Mouse (Mus musculus) hindbrain, embryonic 12.5 days (tissue): Measurements from ENCODE around the gene Fcho1. TPM values are rescaled to one million over a fixed set of nuclear protein-coding genes. Genes with fewer than 3 reads are reported as not detected.
"Not testable (repeated sequence)": the region's sequence is repeated elsewhere in the genome, so short reads cannot be mapped to it uniquely, and the experiment has no call there.

Experiments
- ATAC-seq: fragments of 200-750 bp; cut with Nextera tagmentation; 2 replicates; pipeline ENCODE4 v1.8.0; 2017; ENCODE audit warnings: moderate TSS enrichment; ENCODE audit not compliant: low FRiP score
- H3K27ac ChIP-seq: fragments of 300-500 bp; sonication (generic); 2 replicates; pipeline ENCODE4 v1.5.1; 2016; ENCODE audit warnings: mild to moderate bottlenecking
- H3K27me3 ChIP-seq: fragments of 300-500 bp; sonication (generic); 2 replicates; pipeline ENCODE4 v1.6.1; 2016; ENCODE audit warnings: mild to moderate bottlenecking
- H3K36me3 ChIP-seq: fragments of 300-500 bp; sonication (generic); 2 replicates; pipeline ENCODE4 v1.6.1; 2016; ENCODE audit warnings: mild to moderate bottlenecking
- H3K4me1 ChIP-seq: fragments of 300-500 bp; sonication (generic); 2 replicates; pipeline ENCODE4 v1.6.1; 2016
- H3K4me2 ChIP-seq: fragments of 300-500 bp; sonication (generic); replicated peaks from 2 replicates; pipeline ENCODE4 v1.6.1; 2016; ENCODE audit warnings: mild to moderate bottlenecking
- H3K4me3 ChIP-seq: fragments of 300-500 bp; sonication (generic); 2 replicates; pipeline ENCODE4 v1.5.1; 2016; ENCODE audit warnings: mild to moderate bottlenecking
- H3K9ac ChIP-seq: fragments of 300-500 bp; sonication (generic); 2 replicates; pipeline ENCODE4 v1.6.1; 2016; ENCODE audit warnings: mild to moderate bottlenecking, moderate library complexity
- H3K9me3 ChIP-seq: fragments of 300-500 bp; sonication (generic); replicated peaks from 2 replicates; pipeline ENCODE4 v1.6.1; 2016; ENCODE audit warnings: mild to moderate bottlenecking
- WGBS: fragments of 180-500 bp; shearing (Covaris S2); methylation state at CpG from one replicate; pipeline ENCODE4 v1.1.7; 2016; 5-methylcytosine and 5-hydroxymethylcytosine counted together
- polyA plus RNA-seq: library from polyadenylated mRNA; unstranded; fragments of >200 nt; fragmentation: Nextera tagmentation; extraction: Ambion mirVana; gene quantifications from 2 replicates; pipeline ENCODE4 v1.2.1, GENCODE M21; 2016

The Fcho1 gene
- polyA plus RNA-seq, 1 experiment from 2014 or later = 39.4 TPM

DNA sequence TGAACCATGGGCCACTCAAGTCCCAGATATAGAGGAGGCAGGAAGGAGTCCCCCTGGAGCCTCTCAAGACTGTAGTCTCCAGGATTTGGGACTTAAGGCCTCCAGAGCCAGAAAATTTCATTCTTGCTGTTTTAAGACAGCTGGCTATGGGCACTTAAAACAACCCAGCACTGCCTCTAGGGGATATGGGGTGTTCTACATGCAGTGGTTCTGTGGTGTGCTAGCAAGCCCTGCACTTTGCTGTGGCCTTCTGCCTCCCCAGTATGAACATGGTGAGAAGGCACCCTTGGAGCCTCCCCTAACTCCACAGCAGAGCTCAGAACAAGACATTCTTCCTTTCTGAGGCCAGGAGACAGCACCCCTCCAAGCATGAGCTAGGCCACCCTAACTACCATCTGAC lies 12.8 kb upstream of the Fcho1 start:
- not testable (repeated sequence) for H3K4me2 ChIP-seq, H3K9me3 ChIP-seq, H3K9ac ChIP-seq, H3K36me3 ChIP-seq, H3K4me1 ChIP-seq, ATAC-seq, H3K4me3 ChIP-seq, H3K27ac ChIP-seq
- peaks cover 11% of the 10 kb centered on the region for H3K27me3 ChIP-seq

DNA sequence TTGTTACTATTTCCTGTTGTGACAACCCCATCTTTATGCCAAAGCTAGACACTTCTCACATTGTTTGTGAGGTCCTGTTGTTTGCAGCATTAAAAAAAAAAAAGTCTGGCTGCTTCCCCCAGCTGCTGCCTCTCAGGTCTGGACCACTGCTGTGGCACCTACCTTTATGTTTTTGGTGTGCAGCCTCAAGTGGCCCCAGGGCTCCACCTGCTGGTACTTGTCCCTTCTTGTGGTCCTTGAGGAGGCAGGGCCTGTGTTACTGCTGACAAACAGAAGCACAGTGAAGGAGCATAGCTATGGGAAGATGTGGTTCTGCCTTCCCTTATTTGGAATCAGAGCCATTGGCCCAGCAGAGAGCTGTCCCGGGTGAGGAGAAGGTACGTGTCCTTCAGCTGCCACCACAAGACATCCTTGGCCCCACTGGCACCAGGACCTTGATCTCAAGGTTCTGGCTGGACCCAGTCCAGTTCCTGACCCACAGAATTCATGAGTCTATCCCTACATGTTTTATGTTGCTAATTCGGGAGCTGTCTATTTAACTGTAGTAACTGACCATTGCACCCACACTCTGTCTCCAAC lies 6.2 kb upstream of the Fcho1 start:
- no peaks in the 10 kb centered on the region for H3K36me3 ChIP-seq
- H3K27ac ChIP-seq = no peak overlapping the region
- no peak overlapping the region for H3K4me3 ChIP-seq
- no peaks in the 10 kb centered on the region for H3K9me3 ChIP-seq
- no peak for ATAC-seq
- peaks cover 13% of the 10 kb centered on the region for H3K4me1 ChIP-seq
- no peak overlapping the region for H3K4me2 ChIP-seq
- peaks cover 16% of the 10 kb centered on the region for H3K27me3 ChIP-seq
- no peak overlapping the region for H3K9ac ChIP-seq
- WGBS = 64% methylated on average over 3 of the region's 3 CpGs

DNA sequence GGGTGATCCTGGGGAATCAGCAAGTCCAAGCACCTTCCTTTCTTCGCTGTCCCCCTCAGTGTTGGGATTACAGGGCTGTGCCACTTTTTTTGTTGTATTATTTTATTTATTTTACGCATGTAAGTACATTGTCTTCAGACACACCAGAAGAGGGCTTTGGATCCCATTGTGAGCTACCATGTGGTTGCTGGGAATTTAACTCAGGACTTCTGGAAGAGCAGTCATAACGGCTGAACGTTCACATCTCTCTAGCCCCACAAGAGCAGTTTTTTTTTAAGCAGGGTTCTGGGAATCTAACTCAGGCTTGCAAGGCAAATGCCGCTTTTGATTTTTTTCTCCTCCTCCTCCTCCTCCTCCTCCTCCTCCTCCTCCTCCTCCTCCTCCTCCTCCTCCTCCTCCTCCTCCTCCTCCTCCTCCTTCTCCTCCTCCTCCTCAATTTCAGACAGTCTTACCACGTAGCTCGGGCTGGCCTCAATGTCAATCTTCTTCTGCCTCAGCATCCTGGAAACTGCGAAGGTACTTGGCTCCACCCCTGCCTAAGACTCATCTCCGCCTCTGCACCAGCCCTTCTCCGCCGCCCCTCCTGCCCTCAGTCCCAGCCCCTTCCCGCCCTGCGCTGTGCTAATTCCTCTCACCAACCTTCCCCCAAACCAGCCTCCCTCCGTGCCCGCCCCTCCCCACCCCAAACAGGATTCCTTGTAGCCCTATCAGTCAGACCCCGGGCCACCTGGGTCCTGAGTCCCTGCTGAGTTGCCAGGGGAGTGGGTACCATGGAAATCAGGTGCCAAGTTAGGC lies 3.5 kb upstream of the Fcho1 start:
- 6% methylated on average over 13 of the region's 16 CpGs for WGBS
- Histone ChIP-seq H3K27ac (peak overlapping the region; percentile 80), H3K9ac (peak overlapping the region; percentile 56), H3K4me2 (peak overlapping the region; percentile 65), H3K36me3 (no peaks in the 10 kb centered on the region), H3K27me3 (peaks cover 22% of the 10 kb centered on the region), H3K4me3 (peak overlapping the region; percentile 33), H3K4me1 (peaks cover 27% of the 10 kb centered on the region), H3K9me3 (no peaks in the 10 kb centered on the region)
- 0 out of 2 replicates have a peak, but pooled peaks have one; percentile 13 for ATAC-seq

DNA sequence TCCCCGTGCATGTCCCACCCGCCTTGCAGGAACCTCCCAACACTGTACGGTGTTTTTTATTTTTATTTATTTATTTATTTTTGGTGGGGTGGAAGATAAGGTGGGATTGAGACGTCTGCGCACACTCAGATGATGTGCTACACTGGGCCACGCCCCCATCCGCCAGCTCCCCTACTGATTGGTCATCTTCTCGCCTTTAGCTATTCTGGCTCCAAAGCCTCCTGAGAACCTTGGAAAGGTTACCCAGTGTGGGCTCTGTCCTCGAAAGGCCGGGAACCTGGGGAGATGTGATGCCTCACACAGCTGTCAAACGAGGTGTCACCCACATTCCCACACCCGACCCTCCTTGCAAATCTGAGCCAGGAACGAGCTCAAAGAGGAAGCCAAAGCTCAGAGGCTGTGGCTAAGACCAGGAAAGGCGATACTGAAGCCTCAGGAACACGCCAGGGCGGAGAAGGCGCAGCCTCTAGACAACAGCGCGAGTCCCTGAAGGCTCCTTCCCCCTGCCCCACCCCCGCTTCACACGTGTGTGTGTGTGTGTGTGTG lies 2.8 kb upstream of the Fcho1 start:
- 6% methylated on average over 19 of the region's 21 CpGs for WGBS
- ATAC-seq = peak; percentile 42
- Histone ChIP-seq H3K9ac (peak overlapping the region; percentile 56), H3K36me3 (no peaks in the 10 kb centered on the region), H3K27me3 (peaks cover 22% of the 10 kb centered on the region), H3K9me3 (no peaks in the 10 kb centered on the region), H3K4me3 (peak overlapping the region; percentile 33), H3K4me1 (peaks cover 27% of the 10 kb centered on the region), H3K4me2 (peak overlapping the region; percentile 65), H3K27ac (peak overlapping the region; percentile 80)

DNA sequence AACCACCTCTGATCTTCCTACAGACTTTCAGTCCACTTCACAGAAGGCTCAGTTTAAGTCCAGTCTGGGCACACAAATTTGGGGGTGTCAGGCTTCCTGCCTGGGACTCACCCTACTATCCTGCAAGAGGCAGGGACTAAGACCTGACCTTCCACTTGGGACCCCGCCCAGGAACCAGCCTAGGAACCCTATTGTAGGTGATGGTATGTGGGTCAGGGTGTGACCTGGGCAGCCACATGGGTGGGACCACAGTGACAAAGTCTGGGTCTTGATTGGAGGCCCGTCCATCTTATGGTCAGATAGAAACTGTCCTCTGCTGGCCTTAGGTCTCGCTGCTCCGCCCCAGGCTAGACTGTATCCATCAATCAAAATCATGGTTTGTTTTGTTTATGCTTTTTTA lies 1.1 kb downstream of the Fcho1 start:
- Histone ChIP-seq H3K27ac (no peak overlapping the region), H3K9me3 (no peaks in the 10 kb centered on the region), H3K4me2 (peak overlapping the region; percentile 83), H3K27me3 (peaks cover 20% of the 10 kb centered on the region), H3K36me3 (no peaks in the 10 kb centered on the region), H3K9ac (peak overlapping the region; percentile 89; the same call in 1 of the 2 replicates), H3K4me3 (0 out of 2 replicates have a peak overlapping the region, but pooled peaks have one; percentile 81), H3K4me1 (peaks cover 62% of the 10 kb centered on the region)
- ATAC-seq = no peak
- 56% methylated on average over 4 of the region's 4 CpGs for WGBS

DNA sequence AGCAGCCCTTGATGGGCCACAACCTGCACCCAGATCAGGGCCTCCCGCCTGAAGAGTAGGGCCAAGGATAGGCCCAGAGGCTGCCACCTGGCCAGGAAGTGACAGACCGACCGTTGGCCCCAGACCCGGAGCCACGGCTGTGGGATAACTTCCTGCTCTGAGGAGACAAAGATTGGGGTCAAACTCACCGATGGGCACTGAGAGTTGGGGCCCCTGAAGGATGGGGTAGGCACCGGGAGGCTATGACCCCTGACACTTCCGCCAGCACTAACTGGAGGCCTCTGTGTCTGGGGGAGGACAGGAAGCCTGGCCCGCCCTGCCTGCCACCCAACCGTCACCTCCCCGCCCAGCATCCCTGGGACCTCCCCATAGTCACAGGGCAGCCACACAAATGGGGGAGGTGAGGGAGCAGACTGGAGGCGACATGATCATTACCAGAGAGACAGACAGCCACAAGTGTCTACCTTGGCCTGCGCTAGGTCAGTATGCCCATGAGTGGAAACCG lies 2.4 kb downstream of the Fcho1 start:
- no peak overlapping the region for H3K4me3 ChIP-seq
- no peak overlapping the region for H3K4me2 ChIP-seq
- WGBS = 69% methylated on average over 14 of the region's 14 CpGs
- no peaks in the 10 kb centered on the region for H3K9me3 ChIP-seq
- peaks cover 20% of the 10 kb centered on the region for H3K27me3 ChIP-seq
- H3K9ac ChIP-seq = no peak overlapping the region
- H3K36me3 ChIP-seq = no peaks in the 10 kb centered on the region
- peaks cover 61% of the 10 kb centered on the region for H3K4me1 ChIP-seq
- H3K27ac ChIP-seq = no peak overlapping the region
- no peak for ATAC-seq

DNA sequence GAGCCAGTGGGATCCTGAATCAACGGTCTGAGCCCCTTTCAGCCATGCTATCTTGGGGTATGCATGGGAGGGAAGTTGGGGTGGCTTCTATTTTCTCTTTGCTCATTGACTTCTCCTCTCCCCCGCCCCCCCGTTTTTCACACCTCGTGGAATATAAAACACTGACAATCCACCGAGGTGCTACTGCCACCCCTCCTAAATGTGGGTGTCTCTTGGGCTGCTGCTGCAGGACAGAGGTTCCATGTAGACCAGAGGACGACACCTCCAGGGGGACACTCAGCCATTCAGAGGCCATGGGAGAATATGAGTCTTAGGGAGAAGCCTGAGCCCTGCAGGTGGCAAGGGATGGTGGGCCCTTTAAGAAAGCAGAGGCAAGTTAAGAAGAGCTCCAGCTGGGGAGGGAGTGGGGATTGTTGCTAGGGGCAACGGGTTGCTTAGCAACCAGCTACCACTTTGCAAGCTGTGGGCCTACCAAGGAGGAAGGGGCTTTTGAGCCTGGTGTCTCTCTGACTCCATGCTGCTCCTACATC lies 5.5 kb downstream of the Fcho1 start:
- no peaks in the 10 kb centered on the region for H3K9me3 ChIP-seq
- 0 out of 2 replicates have a peak overlapping the region, but pooled peaks have one; percentile 2 for H3K4me3 ChIP-seq
- WGBS = 28% methylated on average over 7 of the region's 7 CpGs
- peak overlapping the region; percentile 61 for H3K27ac ChIP-seq
- ATAC-seq = peak; percentile 83
- peaks cover 58% of the 10 kb centered on the region for H3K4me1 ChIP-seq
- peaks cover 6% of the 10 kb centered on the region for H3K27me3 ChIP-seq
- no peak overlapping the region for H3K9ac ChIP-seq
- peaks cover 18% of the 10 kb centered on the region for H3K36me3 ChIP-seq
- H3K4me2 ChIP-seq = peak overlapping the region; percentile 34

DNA sequence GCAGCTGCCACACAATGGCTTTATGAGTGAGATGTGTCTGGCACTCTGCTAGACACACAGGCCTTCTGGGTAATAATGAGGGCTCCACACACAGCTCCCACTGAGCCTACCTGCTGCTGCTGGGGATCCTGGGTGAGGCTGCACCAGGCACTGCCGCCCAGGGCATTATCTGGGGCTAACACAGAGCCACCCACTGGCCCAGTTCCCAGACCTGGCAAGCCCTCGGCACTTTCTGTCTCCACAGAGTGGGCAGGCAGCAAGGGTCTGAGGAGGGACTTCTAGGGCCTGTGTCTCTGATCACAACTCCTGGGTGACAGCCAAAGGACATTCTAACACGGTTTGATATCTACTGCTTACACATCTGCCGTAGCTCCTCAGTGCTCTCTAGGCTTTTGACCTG lies 6.3 kb downstream of the Fcho1 start:
- Histone ChIP-seq H3K9ac (no peak overlapping the region), H3K4me2 (no peak overlapping the region), H3K36me3 (peaks cover 18% of the 10 kb centered on the region), H3K27ac (peak overlapping the region; percentile 60), H3K27me3 (peaks cover 4% of the 10 kb centered on the region; the same call in 1 of the 2 replicates), H3K4me3 (no peak overlapping the region), H3K9me3 (no peaks in the 10 kb centered on the region), H3K4me1 (peaks cover 50% of the 10 kb centered on the region)
- ATAC-seq = peak; percentile 9; the same call in 1 of the 2 replicates
- WGBS = 55% methylated on average over 4 of the region's 4 CpGs

DNA sequence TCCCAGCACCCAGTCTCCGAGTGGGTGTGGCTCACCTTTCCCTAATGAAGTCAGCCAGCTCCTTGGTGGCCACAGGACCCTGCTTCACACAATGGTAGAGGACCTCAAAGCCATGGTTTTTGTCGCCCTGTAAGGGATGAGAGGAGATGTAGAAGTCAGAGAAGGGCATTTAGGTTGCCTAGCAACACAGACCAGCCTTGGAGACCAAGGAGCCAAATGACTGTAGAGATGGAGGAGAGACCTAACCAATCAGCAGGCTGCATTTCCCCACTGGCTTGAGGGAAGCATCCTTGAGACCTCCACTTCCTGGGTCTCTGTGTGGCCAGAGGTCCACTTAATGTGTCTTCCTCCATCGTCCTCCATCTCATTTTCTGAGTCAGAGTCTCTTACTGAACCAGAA lies 7.3 kb downstream of the Fcho1 start:
- peaks cover 18% of the 10 kb centered on the region for H3K36me3 ChIP-seq
- ATAC-seq = no peak

DNA sequence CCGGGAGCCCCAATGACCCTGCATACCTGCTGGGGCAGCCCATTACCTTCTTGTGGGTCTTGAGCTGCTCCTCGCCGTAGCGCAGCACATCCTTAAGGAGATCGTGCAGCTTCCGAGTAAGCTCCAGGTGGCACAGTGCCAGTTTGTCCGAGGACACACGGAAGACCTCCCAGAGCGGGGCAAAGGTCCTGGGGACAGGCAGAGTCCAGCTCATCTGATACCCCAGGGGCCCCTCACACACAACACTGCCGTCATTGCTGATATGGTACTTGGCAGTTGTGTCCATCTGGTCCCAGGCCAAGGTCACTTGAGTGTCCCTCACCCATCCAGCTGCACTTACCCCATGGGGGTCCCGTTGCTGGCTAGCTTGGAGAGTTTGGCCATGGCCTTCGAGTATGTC lies 8.4 kb downstream of the Fcho1 start:
- H3K9ac ChIP-seq = no peak overlapping the region
- no peak overlapping the region for H3K4me3 ChIP-seq
- H3K27me3 ChIP-seq = 0 out of 2 replicates have a peak, but pooled peaks cover 3% of the 10 kb centered on the region
- no peak for ATAC-seq
- H3K9me3 ChIP-seq = no peaks in the 10 kb centered on the region
- WGBS = 90% methylated on average over 12 of the region's 12 CpGs
- H3K4me2 ChIP-seq = no peak overlapping the region
- H3K4me1 ChIP-seq = peaks cover 39% of the 10 kb centered on the region
- peaks cover 18% of the 10 kb centered on the region for H3K36me3 ChIP-seq
- no peak overlapping the region for H3K27ac ChIP-seq

More for the DNA sequence above, 7.3 kb downstream of the Fcho1 start:
- H3K9ac ChIP-seq = no peak overlapping the region
- no peak overlapping the region for H3K4me2 ChIP-seq
- peaks cover 4% of the 10 kb centered on the region; the same call in 1 of the 2 replicates for H3K27me3 ChIP-seq
- H3K9me3 ChIP-seq = no peaks in the 10 kb centered on the region
- 27% methylated on average over 3 of the region's 3 CpGs for WGBS
- no peak overlapping the region for H3K27ac ChIP-seq
- peaks cover 48% of the 10 kb centered on the region for H3K4me1 ChIP-seq
- no peak overlapping the region for H3K4me3 ChIP-seq

DNA sequence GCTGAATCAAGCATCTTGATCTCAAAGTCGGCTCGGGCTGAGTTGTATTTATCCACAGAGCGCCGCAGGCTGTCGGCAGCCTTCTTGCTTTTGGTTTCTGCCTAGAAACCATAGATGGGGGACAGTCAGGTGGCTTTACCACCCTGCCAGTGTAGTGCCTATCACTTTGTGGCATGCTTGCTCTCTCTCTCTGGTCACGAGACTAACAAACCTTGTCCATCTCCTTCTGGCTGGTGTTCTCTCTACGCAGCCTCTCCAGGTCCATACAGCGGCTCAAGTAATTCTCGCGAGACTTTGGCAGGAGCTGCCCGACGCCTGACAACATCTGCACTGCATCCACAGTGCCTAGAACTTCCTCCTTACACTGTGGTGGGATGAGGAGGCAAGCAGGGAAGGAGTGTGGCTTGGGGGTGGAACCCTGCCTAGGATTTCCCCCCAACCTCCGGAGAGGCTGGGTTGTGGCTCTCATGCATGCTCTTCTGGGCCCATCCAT lies 8.9 kb downstream of the Fcho1 start:
- 84% methylated on average over 13 of the region's 13 CpGs for WGBS
- Histone ChIP-seq H3K9me3 (no peaks in the 10 kb centered on the region), H3K4me3 (no peak overlapping the region), H3K36me3 (peaks cover 22% of the 10 kb centered on the region), H3K4me2 (no peak overlapping the region), H3K27ac (no peak overlapping the region), H3K9ac (no peak overlapping the region), H3K27me3 (0 out of 2 replicates have a peak, but pooled peaks cover 3% of the 10 kb centered on the region), H3K4me1 (peaks cover 35% of the 10 kb centered on the region)
- ATAC-seq = no peak

DNA sequence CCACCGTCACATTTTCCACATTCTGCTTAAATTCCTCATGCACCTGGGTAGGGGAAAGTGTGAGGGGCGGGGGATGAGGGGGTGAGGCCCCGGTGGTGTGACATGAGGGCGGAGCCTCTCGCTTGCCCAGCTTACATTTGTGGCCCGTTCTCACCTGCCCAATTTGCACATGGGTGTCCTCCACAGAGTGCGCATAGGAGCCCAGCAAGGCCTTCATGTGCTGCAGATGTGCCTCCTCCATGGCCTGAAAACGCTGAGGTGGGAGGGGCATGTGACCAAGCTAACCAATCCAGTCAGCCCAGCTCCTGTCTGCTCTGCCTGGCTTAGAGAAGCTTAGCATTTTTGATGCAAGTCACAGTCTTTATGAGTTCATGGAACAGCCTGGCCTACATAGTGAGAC lies 10.0 kb downstream of the Fcho1 start:
- H3K4me1 ChIP-seq = peaks cover 24% of the 10 kb centered on the region
- peaks cover 23% of the 10 kb centered on the region for H3K36me3 ChIP-seq
- ATAC-seq = no peak
- no peak overlapping the region for H3K9ac ChIP-seq
- no peak overlapping the region for H3K4me3 ChIP-seq
- H3K27ac ChIP-seq = no peak overlapping the region
- WGBS = 56% methylated on average over 8 of the region's 8 CpGs
- H3K27me3 ChIP-seq = 0 out of 2 replicates have a peak, but pooled peaks cover 3% of the 10 kb centered on the region
- H3K4me2 ChIP-seq = no peak overlapping the region
- H3K9me3 ChIP-seq = no peaks in the 10 kb centered on the region
